Mouse (Mus musculus): ENCODE data around the gene Fbxo31.
"Not testable (repeated sequence)": the region's sequence is repeated elsewhere in the genome, so short reads cannot be mapped to it uniquely, and the experiment has no call there.

Fbxo31 gene

DNA sequence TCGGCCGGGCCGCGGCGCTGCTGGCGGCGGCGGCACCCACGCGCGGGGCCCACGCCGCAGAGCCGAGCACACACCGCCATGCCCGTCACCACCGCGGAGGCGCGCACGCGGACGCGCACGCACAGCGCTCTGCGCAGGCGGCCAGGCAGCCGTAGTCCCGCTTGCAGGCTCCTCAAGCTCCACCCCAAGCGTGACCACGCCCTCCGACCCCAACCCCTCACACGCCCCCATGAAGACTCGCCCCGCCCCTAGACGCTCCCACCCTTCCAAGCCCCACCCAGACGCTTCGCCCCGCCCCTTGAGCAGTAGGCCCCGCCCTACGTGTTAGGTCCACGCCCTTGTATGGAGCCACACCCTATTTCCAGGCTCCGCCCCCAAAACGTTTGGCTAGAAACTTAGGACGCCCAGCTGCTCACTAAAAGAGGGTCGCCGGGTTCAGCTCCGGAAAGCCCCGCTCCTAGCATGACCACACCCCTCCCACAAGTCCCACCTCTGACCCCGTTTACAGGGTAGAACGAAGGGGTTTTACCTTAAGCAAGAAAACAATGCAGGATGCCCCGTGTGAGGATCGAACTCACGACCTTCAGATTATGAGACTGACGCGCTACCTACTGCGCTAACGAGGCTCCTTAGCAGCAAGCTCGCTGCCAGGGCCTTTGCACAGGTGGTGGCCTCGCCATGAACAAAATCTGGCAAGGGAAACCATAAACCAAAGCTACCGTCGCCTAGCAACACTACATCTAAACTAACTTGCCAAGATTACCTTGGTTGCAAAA lies at the start of gene Fbxo31:
Gene Fbxo31 (minus strand): TSS at position 131 of the 776 bp plus-strand sequence.
- ATAC-seq (ENCODE audit: insufficient number of reproducible peaks, low FRiP score, low TSS enrichment): peak; percentile 79

DNA sequence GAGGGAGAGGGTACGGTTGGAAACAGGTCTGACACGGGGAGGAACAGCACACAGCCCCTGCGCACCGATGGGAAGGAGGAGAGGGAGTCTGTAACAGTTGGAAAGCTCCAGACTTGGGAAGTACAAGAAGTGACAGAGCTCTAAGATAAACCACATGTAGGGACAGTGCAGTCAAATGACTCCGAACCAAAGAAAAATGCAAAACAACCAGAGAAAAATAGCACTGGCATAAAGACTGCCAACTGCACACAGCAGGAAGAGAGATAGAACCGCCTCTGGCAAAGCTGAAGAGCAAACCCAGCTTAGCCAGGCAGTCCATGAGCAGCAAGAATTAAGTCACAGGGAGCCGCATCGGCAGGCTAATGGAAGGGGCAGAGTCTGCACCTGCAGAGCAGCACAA lies 44.4 kb upstream of the Fbxo31 start:
- ATAC-seq (ENCODE audit: insufficient number of reproducible peaks, low FRiP score, low TSS enrichment): no peak

DNA sequence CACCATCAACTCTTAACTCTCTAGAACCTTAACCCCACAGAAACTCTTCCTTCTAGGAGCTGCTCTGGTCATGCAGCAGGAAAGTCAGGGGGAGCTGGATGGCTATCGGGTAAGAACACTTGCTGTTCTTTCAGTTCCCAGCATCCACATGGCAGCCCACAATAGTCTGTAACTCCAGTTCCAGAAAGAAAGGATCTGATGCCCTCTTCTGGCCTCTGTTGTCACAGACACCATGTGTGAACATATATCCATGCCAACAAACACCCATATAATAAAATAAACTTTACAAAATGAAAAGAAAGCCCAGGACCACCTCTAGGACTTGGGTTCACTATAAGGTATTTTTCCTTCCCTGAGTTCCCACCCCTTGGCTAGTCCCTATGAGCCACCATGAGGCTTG lies 43.3 kb upstream of the Fbxo31 start:
- no peak for ATAC-seq (ENCODE audit: insufficient number of reproducible peaks, low FRiP score, low TSS enrichment)

DNA sequence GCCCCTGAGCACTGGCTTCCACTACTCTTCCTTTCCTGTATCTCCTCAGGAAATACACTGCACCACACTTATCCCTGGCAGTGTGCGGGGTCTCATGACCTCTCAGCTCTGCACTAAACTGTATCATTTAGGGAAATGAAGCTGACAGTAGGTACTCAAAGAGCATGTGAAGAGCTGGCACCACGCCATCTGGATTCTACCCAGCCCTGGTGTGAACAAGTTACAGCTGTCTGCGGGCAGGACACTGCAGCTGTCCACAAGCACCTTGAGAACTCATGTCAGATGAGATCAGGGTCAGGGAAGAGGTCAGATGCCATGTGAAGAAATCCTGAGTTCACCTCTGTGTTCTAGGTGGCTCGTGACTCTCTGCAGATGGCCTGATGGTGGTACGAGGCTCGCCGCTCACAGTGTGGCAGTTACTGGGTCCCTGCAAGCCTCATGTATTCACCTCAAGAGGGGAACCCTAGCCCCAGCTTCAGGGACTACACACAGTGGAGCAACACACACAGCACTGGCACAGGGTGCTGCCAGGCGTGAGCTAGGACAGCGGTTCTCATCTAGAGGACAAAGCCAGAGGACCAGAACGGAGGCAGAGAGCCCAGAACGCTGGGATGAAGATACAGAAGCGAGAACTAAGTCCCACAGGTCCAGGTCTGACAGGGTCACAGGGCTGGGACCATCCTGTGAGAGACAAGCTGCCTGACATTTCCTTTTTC lies 42.4 kb upstream of the Fbxo31 start:
- no peak for ATAC-seq (ENCODE audit: insufficient number of reproducible peaks, low FRiP score, low TSS enrichment)

DNA sequence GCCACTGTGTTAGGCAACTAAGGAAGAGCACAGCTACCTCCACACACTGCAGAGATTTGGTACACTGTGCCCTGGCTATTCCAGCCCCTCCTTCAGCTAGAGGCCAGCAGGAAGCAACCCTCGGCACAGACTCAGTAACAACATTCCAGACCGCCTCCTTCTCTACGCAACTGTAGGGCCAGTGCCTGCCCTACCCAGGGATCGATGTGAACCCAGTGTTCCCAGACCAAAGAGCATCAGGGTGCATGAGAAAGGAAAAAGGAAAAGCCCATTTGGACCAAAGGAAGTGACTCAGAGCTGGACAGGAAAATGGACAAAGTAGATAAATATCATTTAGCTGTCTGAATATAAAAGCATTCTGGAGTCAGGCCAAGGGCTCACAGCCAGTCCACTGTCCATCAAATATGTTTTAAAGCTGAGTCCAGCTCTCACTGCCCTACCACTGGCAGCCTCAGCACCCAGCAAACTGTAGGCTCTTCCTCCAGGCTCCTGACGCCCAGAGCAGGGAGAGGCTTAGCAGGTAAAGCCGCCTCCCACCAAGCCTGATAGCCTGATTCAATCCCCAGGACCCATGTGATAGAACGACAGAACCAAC lies 40.9 kb upstream of the Fbxo31 start:
- no peak for ATAC-seq (ENCODE audit: insufficient number of reproducible peaks, low FRiP score, low TSS enrichment)

DNA sequence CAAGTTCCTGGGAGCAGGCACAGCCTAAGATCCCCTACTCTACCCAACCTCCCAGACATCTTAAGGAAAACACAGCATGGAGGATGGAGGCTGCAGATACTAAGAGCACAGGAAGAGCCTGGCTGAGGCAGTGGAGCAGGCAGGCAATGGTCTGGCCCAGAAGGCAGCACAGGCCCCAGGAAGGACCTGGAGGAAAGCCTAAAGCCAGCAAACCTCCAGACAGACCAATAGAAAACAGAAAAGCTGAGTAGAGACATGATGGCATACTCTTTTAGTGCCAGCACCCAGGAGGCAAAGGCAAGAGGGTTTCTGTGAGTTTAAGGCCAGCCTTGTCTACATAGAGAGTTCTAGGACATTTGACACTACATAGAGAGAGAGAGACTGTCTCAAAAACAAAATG lies 34.8 kb upstream of the Fbxo31 start:
- ATAC-seq (ENCODE audit: insufficient number of reproducible peaks, low FRiP score, low TSS enrichment): no peak

DNA sequence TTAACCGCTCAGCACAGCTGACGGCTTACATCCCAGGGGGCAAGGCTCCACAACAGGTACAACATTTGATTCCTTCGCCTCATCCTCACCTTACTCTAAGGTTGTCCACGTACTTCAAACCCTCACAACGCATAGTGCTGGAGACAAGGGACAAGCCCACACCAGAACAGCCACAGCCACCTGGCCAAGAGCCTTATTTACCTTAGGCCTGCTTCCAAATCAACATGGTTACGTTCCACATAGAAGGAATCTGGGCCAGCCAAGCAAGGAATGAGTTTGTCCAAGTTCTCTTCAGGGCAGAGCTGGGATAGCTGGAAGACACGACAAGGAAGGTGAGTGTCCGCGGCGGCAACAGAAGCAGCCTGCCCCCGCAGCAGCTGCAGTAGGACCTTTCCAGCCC lies 31.3 kb upstream of the Fbxo31 start:
- no peak for ATAC-seq (ENCODE audit: insufficient number of reproducible peaks, low FRiP score, low TSS enrichment)

DNA sequence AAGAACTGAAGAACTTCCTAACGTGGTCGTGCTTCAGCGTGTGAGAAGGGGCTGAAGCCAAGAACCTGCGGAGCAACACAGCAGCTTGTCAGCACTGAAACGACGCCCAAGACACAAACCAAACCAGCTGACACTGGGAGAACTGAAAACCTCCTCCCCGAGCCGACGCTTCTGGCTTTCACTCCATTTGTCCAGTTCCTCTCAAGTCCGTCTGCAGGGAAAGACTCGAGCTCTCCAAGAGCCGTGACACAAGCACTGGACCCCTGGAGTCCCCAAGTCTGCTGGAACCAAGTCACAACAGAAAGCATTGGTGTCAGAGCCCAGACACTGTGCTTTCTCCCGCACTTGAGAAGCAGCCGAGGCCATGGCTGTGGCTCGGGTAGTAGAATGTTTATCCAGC lies 30.6 kb upstream of the Fbxo31 start:
- no peak for ATAC-seq (ENCODE audit: insufficient number of reproducible peaks, low FRiP score, low TSS enrichment)

DNA sequence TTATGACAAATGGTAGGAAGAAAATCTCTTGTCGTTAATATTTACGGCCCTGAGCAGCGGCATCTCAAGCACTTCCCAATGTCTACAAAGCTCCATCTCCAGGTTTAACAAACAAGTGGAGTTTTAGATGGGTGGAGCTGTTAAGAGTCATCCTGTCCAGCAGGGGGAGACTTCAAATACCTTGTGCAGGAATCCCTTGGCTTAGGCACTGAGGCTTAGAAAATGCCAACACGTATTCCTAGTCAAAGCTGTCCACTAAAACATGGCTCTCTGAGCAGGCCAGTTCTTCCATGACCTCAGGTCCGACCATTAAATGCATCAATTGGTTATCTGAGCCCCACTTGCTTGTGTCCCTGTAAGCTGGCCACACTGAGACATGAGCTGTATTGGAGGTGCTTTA lies 29.1 kb upstream of the Fbxo31 start:
- ATAC-seq (ENCODE audit: insufficient number of reproducible peaks, low FRiP score, low TSS enrichment): no peak

DNA sequence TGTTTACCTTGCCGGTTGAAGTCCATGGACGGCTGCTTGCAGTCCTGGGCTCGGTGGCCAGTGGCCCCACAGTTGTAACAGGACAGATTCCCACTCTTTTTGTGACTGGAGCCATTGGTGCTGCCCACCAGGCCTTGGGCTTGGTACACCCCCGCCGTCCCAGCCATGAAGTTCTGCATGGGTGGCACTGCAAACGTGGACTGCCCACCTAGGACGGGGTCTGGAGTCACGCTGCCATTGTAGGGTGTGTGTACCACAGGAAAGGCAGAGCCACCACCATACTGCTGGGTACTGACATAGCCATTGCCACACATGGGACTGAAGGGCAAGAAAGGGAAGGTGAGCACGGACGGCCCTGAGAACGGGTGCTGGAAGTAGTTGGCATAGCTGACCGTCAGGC lies 25.2 kb upstream of the Fbxo31 start:
- no peak for ATAC-seq (ENCODE audit: insufficient number of reproducible peaks, low FRiP score, low TSS enrichment)

DNA sequence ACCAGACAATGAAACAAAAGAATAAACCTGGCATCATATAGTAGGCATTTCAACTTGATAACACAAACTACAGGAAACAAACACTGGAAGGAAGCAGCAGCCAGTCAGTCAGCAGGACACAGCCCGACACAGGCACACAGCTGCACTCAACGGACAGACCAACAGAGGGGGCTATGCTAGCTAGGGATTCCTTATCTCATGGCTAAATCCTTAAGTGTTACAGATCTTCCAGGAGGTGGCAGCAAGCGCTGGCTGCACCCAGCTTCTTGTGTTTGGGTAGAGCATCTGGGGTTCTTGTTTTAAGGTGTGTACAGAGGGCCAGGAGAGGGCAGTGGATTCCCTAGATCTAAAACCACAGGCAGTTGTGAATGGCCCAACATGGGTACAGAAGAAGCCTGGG lies 24.3 kb upstream of the Fbxo31 start:
- ATAC-seq (ENCODE audit: insufficient number of reproducible peaks, low FRiP score, low TSS enrichment): peak; percentile 42; the same call in 1 of the 2 replicates

DNA sequence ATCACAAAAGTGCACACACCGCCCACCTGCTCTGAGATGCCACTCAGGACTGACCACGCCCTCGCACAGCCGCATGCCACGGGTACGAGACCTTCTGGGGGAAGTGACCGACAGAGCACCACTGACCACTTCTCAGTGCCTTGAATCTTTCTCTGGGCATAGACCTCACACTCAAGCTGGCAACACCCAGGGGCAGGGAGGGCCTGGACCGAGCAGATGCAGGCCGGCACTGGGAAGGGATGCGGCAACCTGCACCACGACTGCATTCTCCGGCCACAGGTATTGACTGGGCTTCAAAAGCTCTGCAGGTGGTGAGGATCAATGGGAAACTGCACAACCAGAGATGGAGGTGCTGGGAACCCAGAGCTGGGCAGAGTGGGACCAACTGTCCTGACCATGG lies 23.8 kb upstream of the Fbxo31 start:
- ATAC-seq (ENCODE audit: insufficient number of reproducible peaks, low FRiP score, low TSS enrichment): no peak

DNA sequence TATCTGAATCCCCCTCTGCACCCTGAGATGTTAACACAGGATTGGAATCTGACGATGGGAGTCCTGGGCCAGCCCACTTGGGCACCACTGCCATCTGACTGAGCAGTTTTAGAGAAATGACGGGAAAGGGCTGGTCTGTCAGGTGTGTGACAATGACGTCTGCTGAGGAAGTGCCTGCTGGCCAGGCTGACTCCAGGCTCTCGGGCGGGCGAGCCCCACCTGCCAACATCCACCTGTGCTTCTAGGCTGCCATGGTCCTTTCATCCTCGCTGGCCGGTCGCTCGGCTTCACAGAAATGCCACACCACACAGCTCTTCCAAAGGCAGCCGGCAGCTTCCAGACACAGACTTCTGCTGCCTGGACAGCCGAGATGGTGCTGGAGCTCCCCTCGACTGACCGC lies 21.2 kb upstream of the Fbxo31 start:
- ATAC-seq (ENCODE audit: insufficient number of reproducible peaks, low FRiP score, low TSS enrichment): no peak

DNA sequence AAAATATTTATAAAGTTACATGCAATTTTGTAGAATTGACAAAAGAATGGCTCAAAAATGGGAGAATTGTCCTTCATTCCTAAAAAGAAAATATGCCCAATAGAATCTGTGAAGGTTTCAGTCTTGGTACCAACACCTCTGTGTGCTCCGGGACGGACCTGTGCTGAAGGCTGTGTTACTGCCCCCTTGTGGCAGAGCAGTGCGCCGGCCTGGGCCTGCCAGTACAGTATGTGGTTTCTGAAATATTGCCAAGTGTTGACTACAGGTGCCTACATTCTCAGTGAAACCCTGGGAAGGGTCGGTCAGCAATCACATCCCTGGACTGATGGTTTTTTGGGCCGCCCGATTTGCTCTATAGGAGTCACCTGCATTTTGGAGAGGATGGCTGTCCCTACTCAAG lies 20.3 kb upstream of the Fbxo31 start:
- ATAC-seq (ENCODE audit: insufficient number of reproducible peaks, low FRiP score, low TSS enrichment): peak; percentile 61; the same call in 1 of the 2 replicates

DNA sequence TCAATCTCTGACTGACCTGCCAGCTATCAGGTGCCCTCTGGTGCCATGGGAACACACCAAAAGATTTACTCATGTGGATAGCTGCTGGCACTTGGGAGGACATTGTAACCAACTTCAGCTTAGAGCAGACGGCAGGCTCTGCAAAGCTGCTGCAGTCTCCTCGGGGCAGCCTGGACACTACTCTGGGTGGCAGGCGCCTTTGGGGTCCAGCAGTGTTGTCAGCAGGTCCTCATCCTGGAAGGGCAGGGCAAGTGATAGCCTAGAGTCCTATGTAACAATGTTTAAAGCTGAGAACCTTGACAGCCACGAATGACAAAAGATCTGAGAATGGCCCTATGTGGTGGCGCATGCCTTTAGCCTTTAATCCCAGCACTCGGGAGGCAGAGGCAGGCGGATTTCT lies 19.6 kb upstream of the Fbxo31 start:
- ATAC-seq (ENCODE audit: insufficient number of reproducible peaks, low FRiP score, low TSS enrichment): no peak

DNA sequence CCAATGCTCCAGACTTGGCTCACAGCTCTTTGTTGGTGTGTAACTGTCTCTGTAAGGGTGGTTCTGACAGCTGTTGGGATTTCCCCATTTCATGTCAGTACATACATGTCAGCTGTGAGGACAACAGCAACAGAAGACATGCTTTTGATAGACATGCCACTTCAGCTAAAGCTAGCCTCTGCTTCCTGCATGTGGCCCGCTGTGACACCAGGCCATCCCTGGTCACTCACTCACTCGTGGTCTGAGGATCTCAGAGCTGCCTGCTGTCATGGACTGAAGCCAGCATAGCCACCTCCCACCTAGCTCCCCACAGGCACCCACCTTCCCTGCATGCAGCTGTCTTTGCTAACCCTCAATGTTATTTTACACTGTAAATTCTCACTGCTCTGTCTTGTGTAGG lies 18.9 kb upstream of the Fbxo31 start:
- not testable (repeated sequence) for ATAC-seq (ENCODE audit: insufficient number of reproducible peaks, low FRiP score, low TSS enrichment)

DNA sequence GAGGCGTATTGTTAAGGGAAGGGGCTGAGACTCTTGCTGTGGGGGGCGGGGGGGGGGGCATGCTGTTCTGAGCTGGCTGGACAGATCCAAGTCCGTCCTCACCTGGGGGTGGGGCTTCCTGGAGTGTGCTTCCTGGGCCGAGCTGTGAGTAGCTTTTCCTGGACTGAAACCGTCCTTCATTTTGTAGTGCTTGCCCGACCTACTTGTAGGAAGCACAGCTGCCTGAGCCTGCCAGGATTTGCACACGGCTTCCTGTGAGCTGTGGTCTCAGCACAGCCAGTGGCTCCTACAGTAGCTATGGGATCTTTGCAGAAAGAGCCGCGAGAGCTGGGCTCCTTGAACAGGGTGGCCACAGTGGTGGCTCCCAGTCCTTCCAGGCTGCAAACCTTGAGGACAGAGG lies 15.4 kb upstream of the Fbxo31 start:
- no peak for ATAC-seq (ENCODE audit: insufficient number of reproducible peaks, low FRiP score, low TSS enrichment)

DNA sequence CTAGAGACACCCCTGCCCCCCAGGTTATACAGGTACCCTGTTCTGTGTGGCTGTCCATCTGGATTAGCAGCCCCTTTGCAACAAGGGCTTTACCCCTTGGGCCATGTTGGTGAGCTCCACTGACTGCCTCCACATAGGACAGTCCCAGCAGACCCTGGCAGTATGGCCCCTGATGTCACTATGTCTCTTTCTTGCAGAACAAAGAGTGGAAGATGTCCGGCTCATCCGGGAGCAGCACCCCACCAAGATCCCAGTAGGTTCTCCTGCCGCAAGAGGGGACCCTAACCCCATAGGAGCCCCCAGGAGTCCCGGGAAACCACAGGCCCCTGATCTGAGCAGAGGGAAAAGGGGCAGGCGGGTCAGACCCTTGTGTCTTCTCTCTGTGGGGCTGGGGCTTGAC lies 14.7 kb upstream of the Fbxo31 start:
- no peak for ATAC-seq (ENCODE audit: insufficient number of reproducible peaks, low FRiP score, low TSS enrichment)

DNA sequence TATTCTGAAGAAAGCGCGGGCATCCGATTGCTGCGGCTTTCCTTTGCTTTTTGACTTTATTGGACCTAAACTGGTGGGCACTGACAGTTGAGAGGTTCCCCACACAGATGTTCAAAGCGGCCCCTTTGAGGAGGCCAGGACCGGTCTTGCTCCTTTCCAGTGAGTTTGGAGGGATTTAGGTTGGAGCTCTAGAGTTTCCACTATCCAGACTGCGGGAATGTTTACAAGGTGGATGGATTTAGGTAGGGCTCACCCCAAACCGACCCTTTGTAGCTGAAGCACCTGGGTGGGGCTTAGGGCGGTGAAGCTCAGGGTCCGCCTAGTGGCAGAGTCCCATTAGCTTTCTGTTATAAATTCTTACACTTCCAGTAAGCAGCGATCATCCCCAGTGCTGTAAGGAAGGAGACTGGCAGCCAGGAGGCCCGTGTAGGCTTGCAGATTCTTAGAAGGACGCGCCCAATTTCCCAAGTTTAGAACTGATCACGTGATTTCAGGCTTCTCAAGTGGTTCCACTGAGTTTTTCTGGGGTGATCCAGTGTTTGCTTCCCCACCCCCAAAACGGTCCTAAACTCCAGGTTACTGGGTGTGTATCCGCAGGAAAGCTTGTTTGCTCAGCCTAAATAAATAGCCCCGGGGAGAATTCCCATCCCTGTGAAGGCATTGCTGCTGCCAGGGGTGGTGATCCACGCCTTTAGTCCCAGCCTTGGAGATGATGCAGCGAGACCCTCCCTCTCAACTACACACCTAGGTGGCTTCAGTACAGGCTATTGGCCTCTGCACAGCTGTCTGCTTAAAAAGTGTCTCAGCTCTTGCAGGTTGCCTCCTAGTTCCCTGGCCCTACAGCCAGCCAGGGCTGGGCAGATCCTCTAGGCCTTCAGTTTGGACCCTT lies 12.8 kb upstream of the Fbxo31 start:
- ATAC-seq (ENCODE audit: insufficient number of reproducible peaks, low FRiP score, low TSS enrichment): no peak
